Mouse (Mus musculus) hindbrain, embryonic 12.5 days (tissue): ENCODE data around the gene Ube2g1. TPM values are rescaled to one million over a fixed set of nuclear protein-coding genes. Genes with fewer than 3 reads are reported as not detected.
A peak's percentile ranks its signal among the peaks of the same experiment; 100 is the strongest.
"Not testable (repeated sequence)": the region's sequence is repeated elsewhere in the genome, so short reads cannot be mapped to it uniquely, and the experiment has no call there.

Experiments used
- ATAC-seq: fragments of 200-750 bp; cut with Nextera tagmentation; 2 replicates; pipeline ENCODE4 v1.8.0; 2017; ENCODE audit warnings: moderate TSS enrichment; ENCODE audit not compliant: low FRiP score
- H3K27ac ChIP-seq: fragments of 300-500 bp; sonication (generic); 2 replicates; pipeline ENCODE4 v1.5.1; 2016; ENCODE audit warnings: mild to moderate bottlenecking
- H3K27me3 ChIP-seq: fragments of 300-500 bp; sonication (generic); 2 replicates; pipeline ENCODE4 v1.6.1; 2016; ENCODE audit warnings: mild to moderate bottlenecking
- H3K36me3 ChIP-seq: fragments of 300-500 bp; sonication (generic); 2 replicates; pipeline ENCODE4 v1.6.1; 2016; ENCODE audit warnings: mild to moderate bottlenecking
- H3K4me1 ChIP-seq: fragments of 300-500 bp; sonication (generic); 2 replicates; pipeline ENCODE4 v1.6.1; 2016
- H3K4me2 ChIP-seq: fragments of 300-500 bp; sonication (generic); replicated peaks from 2 replicates; pipeline ENCODE4 v1.6.1; 2016; ENCODE audit warnings: mild to moderate bottlenecking
- H3K4me3 ChIP-seq: fragments of 300-500 bp; sonication (generic); 2 replicates; pipeline ENCODE4 v1.5.1; 2016; ENCODE audit warnings: mild to moderate bottlenecking
- H3K9ac ChIP-seq: fragments of 300-500 bp; sonication (generic); 2 replicates; pipeline ENCODE4 v1.6.1; 2016; ENCODE audit warnings: mild to moderate bottlenecking, moderate library complexity
- H3K9me3 ChIP-seq: fragments of 300-500 bp; sonication (generic); replicated peaks from 2 replicates; pipeline ENCODE4 v1.6.1; 2016; ENCODE audit warnings: mild to moderate bottlenecking
- WGBS: fragments of 180-500 bp; shearing (Covaris S2); methylation state at CpG from one replicate; pipeline ENCODE4 v1.1.7; 2016; 5-methylcytosine and 5-hydroxymethylcytosine counted together
- polyA plus RNA-seq: library from polyadenylated mRNA; unstranded; fragments of >200 nt; fragmentation: Nextera tagmentation; extraction: Ambion mirVana; gene quantifications from 2 replicates; pipeline ENCODE4 v1.2.1, GENCODE M21; 2016

Gene Ube2g1
- polyA plus RNA-seq, 1 experiment from 2014 or later: 115 TPM

- Histone ChIP-seq H3K27ac (no peak overlapping the region), H3K9ac (no peak overlapping the region), H3K4me3 (no peak overlapping the region), H3K4me2 (peak overlapping the region; percentile 49), H3K9me3 (no peaks in the 10 kb centered on the region), H3K36me3 (no peaks in the 10 kb centered on the region), H3K27me3 (no peaks in the 10 kb centered on the region), H3K4me1 (peaks cover 11% of the 10 kb centered on the region)
- ATAC-seq: no peak
Measured at GRCm38 (mm10) chr11:72609242-72609641, 2.2 kb downstream of the Ube2g1 start.

DNA sequence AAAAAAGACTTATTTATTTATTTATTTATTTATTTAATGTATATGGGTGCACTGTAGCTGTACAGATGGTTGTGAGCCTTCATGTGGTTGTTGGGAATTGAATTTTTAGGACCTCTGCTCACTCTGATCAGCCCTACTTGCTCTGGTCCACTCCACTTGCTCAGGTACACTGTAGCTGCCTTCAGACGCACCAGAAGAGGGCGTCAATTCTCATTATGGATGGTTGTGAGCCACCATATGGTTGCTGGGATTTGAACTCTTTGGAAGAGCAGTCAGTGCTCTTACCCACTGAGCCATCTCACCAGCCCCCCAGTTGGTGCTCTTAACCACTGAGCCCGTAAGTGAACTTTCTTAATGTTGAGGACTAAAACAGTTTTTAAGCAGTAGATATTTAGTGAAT, 7.3 kb downstream of the Ube2g1 start:
- 85% methylated on average over 3 of the region's 3 CpGs for WGBS
- H3K27me3 ChIP-seq, H3K4me1 ChIP-seq, H3K4me2 ChIP-seq, ATAC-seq, H3K9me3 ChIP-seq, H3K36me3 ChIP-seq, H3K27ac ChIP-seq, H3K4me3 ChIP-seq, H3K9ac ChIP-seq: not testable (repeated sequence)

DNA sequence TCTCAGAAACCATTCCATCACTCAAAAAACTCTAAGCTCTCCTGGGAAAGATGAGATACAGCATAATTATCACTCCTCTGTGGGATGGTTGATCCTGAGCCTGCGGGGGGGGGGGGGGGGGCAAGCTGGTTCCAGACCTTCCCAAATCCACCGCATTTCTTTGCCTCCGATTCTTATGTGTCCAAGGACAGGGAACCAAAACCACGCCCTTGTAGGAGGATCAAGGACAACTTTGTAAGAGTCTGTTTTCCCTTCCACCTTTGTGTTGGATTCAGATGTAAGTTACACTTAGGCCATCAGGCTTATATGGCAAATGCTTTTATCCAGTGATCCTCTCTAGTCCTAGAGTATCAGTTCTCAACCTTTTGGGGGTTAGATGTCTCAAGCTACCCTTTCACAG, 8.8 kb downstream of the Ube2g1 start:
- Histone ChIP-seq H3K4me1 (no peaks in the 10 kb centered on the region), H3K27ac (no peak overlapping the region), H3K9ac (no peak overlapping the region), H3K9me3 (no peaks in the 10 kb centered on the region), H3K27me3 (no peaks in the 10 kb centered on the region), H3K4me2 (no peak overlapping the region), H3K36me3 (0 out of 2 replicates have a peak, but pooled peaks cover 6% of the 10 kb centered on the region), H3K4me3 (no peak overlapping the region)
- no peak for ATAC-seq
- 77% methylated on average over 4 of the region's 4 CpGs for WGBS

GRCm38 (mm10) chr11:72618476-72618875, 11.4 kb downstream of the Ube2g1 start:
- no peaks in the 10 kb centered on the region for H3K9me3 ChIP-seq
- H3K27me3 ChIP-seq: no peaks in the 10 kb centered on the region
- H3K4me2 ChIP-seq: no peak overlapping the region
- no peak overlapping the region for H3K4me3 ChIP-seq
- no peaks in the 10 kb centered on the region for H3K4me1 ChIP-seq
- no peak overlapping the region for H3K9ac ChIP-seq
- ATAC-seq: no peak
- H3K27ac ChIP-seq: no peak overlapping the region
- 0 out of 2 replicates have a peak, but pooled peaks cover 6% of the 10 kb centered on the region for H3K36me3 ChIP-seq
- 96% methylated on average over 1 of the region's 1 CpGs for WGBS

DNA sequence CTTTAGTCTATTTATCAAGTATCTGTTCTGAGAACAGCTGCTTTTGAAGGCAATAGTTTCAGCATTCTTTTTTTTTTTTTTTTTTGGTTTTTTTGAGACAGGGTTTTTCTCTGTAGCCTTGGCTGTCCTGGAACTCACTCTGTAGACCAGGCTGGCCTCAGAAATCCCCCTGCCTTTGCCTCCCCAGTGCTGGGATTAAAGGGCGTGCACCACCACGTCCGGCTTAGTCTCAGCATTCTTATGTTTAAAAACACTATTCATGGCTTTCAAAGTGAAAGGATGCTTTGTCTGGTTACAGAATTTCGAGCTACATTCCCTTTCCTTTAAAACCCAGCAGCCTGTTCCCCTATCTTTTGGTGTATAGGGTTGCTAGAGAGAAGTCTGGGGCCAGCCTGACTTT, 35.6 kb downstream of the Ube2g1 start:
- Histone ChIP-seq H3K4me1 (0 out of 2 replicates have a peak, but pooled peaks cover 3% of the 10 kb centered on the region), H3K4me2 (no peak overlapping the region), H3K27ac (no peak overlapping the region), H3K4me3 (no peak overlapping the region), H3K36me3 (no peaks in the 10 kb centered on the region), H3K9me3 (no peaks in the 10 kb centered on the region), H3K27me3 (no peaks in the 10 kb centered on the region), H3K9ac (no peak overlapping the region)
- no peak for ATAC-seq
- 34% methylated on average over 4 of the region's 4 CpGs for WGBS

GRCm38 (mm10) chr11:72645386-72645785, 38.3 kb downstream of the Ube2g1 start:
- Histone ChIP-seq H3K4me1 (0 out of 2 replicates have a peak, but pooled peaks cover 3% of the 10 kb centered on the region), H3K9me3 (no peaks in the 10 kb centered on the region), H3K36me3 (no peaks in the 10 kb centered on the region), H3K9ac (no peak overlapping the region), H3K4me3 (no peak overlapping the region), H3K4me2 (no peak overlapping the region), H3K27ac (no peak overlapping the region), H3K27me3 (no peaks in the 10 kb centered on the region)
- WGBS: 93% methylated on average over 5 of the region's 5 CpGs
- no peak for ATAC-seq

GRCm38 (mm10) chr11:72650347-72650746, 43.3 kb downstream of the Ube2g1 start:
- no peak for ATAC-seq
- no peaks in the 10 kb centered on the region for H3K4me1 ChIP-seq
- H3K36me3 ChIP-seq: no peaks in the 10 kb centered on the region
- H3K4me2 ChIP-seq: no peak overlapping the region
- no peaks in the 10 kb centered on the region for H3K9me3 ChIP-seq
- no peak overlapping the region for H3K27ac ChIP-seq
- no peak overlapping the region for H3K9ac ChIP-seq
- 86% methylated on average over 2 of the region's 2 CpGs for WGBS
- no peaks in the 10 kb centered on the region for H3K27me3 ChIP-seq
- no peak overlapping the region for H3K4me3 ChIP-seq

GRCm38 (mm10) chr11:72659918-72660317, 52.8 kb downstream of the Ube2g1 start:
- no peak overlapping the region for H3K4me2 ChIP-seq
- no peak overlapping the region for H3K9ac ChIP-seq
- ATAC-seq: no peak

DNA sequence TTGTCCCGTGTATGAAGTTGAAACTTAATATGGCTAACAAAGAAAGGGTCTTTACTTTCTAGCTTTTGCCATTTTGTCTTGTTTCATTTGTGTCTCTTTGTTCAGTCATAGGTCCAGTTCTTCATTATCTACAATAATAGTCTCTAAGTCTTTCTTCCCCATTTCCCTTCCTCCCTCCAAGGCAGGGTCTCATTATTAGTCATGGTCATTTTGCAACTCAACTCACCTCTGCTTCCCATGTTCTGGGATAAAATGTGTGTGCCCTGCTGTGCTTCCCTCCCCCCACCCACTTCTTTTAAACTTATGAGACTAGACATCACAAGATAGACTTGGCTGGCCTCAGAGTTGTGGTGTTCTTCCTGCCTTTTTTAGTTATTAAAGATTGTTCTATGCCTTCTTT, 53.3 kb downstream of the Ube2g1 start:
- 100% methylated on average over 1 of the region's 1 CpGs for WGBS
- no peak for ATAC-seq
- Histone ChIP-seq H3K9me3 (no peaks in the 10 kb centered on the region), H3K36me3 (no peaks in the 10 kb centered on the region), H3K27me3 (no peaks in the 10 kb centered on the region), H3K4me1 (no peaks in the 10 kb centered on the region), H3K9ac (no peak overlapping the region), H3K27ac (no peak overlapping the region), H3K4me2 (no peak overlapping the region), H3K4me3 (no peak overlapping the region)

More at GRCm38 (mm10) chr11:72659918-72660317, 52.8 kb downstream of the Ube2g1 start:
- Histone ChIP-seq H3K9me3 (no peaks in the 10 kb centered on the region), H3K27me3 (no peaks in the 10 kb centered on the region), H3K4me3 (no peak overlapping the region), H3K27ac (no peak overlapping the region), H3K36me3 (no peaks in the 10 kb centered on the region), H3K4me1 (no peaks in the 10 kb centered on the region)

DNA sequence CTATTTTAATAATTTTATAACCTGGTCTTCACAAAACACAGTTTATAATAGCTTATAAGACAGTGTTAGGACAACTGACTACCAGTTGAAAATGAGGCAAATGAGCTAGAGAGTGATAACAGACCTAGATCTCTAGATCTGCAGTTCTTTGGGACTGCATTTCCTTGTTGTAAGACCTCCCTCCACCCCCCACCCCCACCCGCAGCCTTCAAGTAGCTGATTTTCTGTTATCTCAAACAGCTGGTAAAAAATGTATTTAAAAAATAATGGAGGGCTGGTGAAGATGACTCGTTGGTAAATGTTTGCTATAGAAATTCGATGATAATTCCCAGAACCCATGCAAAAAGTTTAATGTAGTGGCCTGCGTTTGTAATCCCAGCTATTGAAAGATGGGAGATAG, 57.6 kb downstream of the Ube2g1 start:
- no peak overlapping the region for H3K4me3 ChIP-seq
- no peak for ATAC-seq
- H3K9me3 ChIP-seq: no peaks in the 10 kb centered on the region
- no peaks in the 10 kb centered on the region for H3K4me1 ChIP-seq
- H3K27me3 ChIP-seq: no peaks in the 10 kb centered on the region
- no peak overlapping the region for H3K27ac ChIP-seq
- H3K9ac ChIP-seq: no peak overlapping the region
- no peaks in the 10 kb centered on the region for H3K36me3 ChIP-seq
- WGBS: 97% methylated on average over 4 of the region's 4 CpGs
- no peak overlapping the region for H3K4me2 ChIP-seq

DNA sequence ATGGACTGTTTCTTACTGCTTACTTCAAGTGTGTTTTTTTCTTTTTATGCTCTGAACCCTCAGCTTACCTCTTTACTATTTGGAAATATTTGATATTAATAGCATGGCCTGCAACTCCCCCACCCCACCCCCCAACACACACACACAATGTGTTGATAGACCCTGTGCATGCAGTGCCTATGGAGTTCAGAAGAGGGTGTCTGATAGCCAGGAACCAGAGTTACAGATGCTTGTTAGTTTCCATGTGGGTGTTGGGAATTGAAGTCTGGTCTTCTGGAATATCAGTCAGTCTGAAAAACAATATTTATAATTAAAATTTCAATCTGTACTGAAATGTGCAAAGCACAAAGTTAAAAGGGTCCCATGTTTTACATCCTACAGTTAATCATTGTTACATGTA, 63.6 kb downstream of the Ube2g1 start:
- Histone ChIP-seq H3K36me3 (no peaks in the 10 kb centered on the region), H3K4me3 (no peak overlapping the region), H3K27me3 (no peaks in the 10 kb centered on the region), H3K4me2 (no peak overlapping the region), H3K9me3 (no peaks in the 10 kb centered on the region), H3K4me1 (no peaks in the 10 kb centered on the region), H3K9ac (no peak overlapping the region), H3K27ac (no peak overlapping the region)
- ATAC-seq: no peak

DNA sequence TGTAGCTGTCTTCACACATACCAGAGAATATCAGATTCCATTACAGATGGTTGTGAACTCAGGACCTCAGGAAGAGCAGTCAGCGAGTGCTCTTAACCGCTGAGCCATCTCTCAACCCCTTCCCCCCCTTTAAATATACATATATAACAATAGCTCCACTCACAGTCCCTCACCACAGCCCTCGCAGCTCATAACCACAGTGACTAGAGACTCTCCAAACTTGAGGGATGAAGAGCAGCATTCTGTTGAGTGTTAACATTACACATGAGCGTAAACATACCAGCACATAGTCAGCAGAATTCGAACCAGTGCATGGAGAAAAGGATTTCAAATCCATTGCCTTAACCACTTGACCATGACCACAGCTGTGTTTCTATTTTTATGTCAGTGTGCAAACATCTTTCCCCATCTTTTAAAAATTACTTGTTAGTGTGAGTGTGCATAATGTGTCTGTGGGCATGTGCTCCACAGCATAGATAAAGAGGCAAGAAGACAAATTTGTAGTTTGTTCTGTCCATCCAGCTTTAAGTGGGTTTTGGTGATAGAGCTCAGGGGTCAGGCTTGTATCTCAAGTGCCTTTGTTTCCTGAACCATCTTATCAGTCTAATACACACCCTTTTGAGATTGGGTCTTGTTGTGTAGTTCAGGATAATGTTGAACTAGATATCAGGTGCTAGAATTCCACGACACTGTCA, 64.4 kb downstream of the Ube2g1 start:
- no peak overlapping the region for H3K9ac ChIP-seq
- H3K27ac ChIP-seq: no peak overlapping the region
- no peaks in the 10 kb centered on the region for H3K27me3 ChIP-seq
- no peak overlapping the region for H3K4me2 ChIP-seq
- 84% methylated on average over 6 of the region's 6 CpGs for WGBS
- no peak for ATAC-seq
- no peaks in the 10 kb centered on the region for H3K4me1 ChIP-seq
- no peaks in the 10 kb centered on the region for H3K36me3 ChIP-seq
- no peaks in the 10 kb centered on the region for H3K9me3 ChIP-seq
- H3K4me3 ChIP-seq: no peak overlapping the region

GRCm38 (mm10) chr11:72672438-72672837, 65.4 kb downstream of the Ube2g1 start:
- H3K36me3 ChIP-seq: no peaks in the 10 kb centered on the region
- no peaks in the 10 kb centered on the region for H3K9me3 ChIP-seq
- H3K4me2 ChIP-seq: no peak overlapping the region
- no peak for ATAC-seq
- WGBS: 92% methylated on average over 1 of the region's 1 CpGs
- no peaks in the 10 kb centered on the region for H3K4me1 ChIP-seq
- no peak overlapping the region for H3K9ac ChIP-seq
- H3K27ac ChIP-seq: no peak overlapping the region
- H3K4me3 ChIP-seq: no peak overlapping the region
- no peaks in the 10 kb centered on the region for H3K27me3 ChIP-seq
